Mouse (Mus musculus) embryonic fibroblast, embryonic 13.5 days (primary cell): ENCODE measurements around the gene Tmcc3. TPM values are rescaled to one million over a fixed set of nuclear protein-coding genes. Genes with fewer than 3 reads are reported as not detected.

Experiments used
- H3K27ac ChIP-seq: 2 replicates; pipeline ENCODE4 v1.5.1; 2012; ENCODE audit warnings: low read length, control low read depth, inconsistent platforms; ENCODE audit not compliant: insufficient read depth
- H3K4me1 ChIP-seq: 2 replicates; pipeline ENCODE4 v1.6.1; 2011; ENCODE audit warnings: low read length; ENCODE audit not compliant: control insufficient read depth, insufficient read depth
- H3K4me3 ChIP-seq: 2 replicates; pipeline ENCODE4 v1.5.1; 2011; ENCODE audit warnings: mild to moderate bottlenecking, control low read depth, low read length; ENCODE audit not compliant: insufficient read depth
- CTCF ChIP-seq: IDR thresholded peaks from 2 replicates; pipeline ENCODE4 v1.5.1; 2011; ENCODE audit warnings: mild to moderate bottlenecking, control low read depth, low read length, moderate library complexity, borderline replicate concordance; ENCODE audit not compliant: insufficient read depth
- POLR2A ChIP-seq: IDR thresholded peaks from 2 replicates; pipeline ENCODE4 v1.6.1; 2011; ENCODE audit warnings: low read depth, mild to moderate bottlenecking, control low read depth, low read length, moderate library complexity
- polyA plus RNA-seq: library from polyadenylated mRNA; stranded (reverse); fragments of >200 nt; gene quantifications from 2 replicates; pipeline ENCODE4 v1.2.4, GENCODE M21; 2011; ENCODE audit warnings: low read depth; ENCODE audit not compliant: missing spikeins, insufficient read length

The Tmcc3 gene
- polyA plus RNA-seq, 1 experiment = 10.2 TPM

DNA sequence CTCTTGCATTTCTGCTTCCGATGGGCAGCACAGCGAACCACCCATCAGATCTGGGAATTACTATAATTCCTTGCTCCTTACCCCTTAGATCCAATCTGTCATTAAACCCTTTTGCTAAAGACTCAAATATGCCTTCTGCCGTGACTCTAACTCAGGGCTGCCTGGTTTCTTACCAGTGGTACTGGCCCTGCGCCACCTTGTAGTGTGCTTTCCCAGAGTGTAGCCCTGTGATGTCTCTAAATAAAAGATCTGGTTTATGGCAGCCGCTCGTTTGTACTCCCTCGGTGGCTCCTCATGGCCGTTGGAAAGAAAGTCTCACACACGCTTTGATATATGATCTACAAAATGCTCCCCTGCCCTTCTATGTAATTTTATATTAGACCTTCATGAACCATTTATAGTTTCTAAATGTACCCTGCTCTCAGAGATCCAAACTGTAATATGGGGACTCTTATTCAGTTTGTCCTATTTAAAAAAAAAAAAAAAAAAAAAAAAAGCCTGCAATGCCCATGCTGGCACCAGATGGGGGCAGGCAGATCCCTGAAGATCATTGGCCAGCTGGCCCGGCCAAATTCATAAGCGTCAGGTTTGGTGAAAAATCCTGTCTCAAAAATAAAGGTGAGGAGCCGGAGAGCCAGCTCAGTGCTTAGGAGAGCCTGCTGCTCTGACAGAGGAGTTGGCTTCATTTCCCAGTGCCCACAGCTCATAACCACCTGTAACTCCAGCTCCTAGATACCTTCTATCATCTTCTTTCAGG, 116.6 kb downstream of the Tmcc3 start:
- no peak overlapping the region for H3K27ac ChIP-seq
- no peaks in the 10 kb centered on the region for H3K4me1 ChIP-seq
- TF ChIP-seq POLR2A = no peak
- TF ChIP-seq CTCF = no peak
- no peak overlapping the region for H3K4me3 ChIP-seq

GRCm38 (mm10) chr10:94430566-94430965, 118.8 kb downstream of the Tmcc3 start:
- no peak overlapping the region for H3K4me3 ChIP-seq
- no peak for TF ChIP-seq CTCF
- H3K27ac ChIP-seq = no peak overlapping the region
- no peaks in the 10 kb centered on the region for H3K4me1 ChIP-seq

GRCm38 (mm10) chr10:94432933-94433332, 121.2 kb downstream of the Tmcc3 start:
- Histone ChIP-seq H3K4me1 (no peaks in the 10 kb centered on the region), H3K27ac (no peak overlapping the region), H3K4me3 (no peak overlapping the region)
- TF ChIP-seq POLR2A (no peak), CTCF (no peak)

- Histone ChIP-seq H3K4me1 (no peaks in the 10 kb centered on the region), H3K27ac (no peak overlapping the region), H3K4me3 (no peak overlapping the region)
- TF ChIP-seq CTCF (no peak), POLR2A (no peak)
Measured at GRCm38 (mm10) chr10:94433901-94434300, 122.2 kb downstream of the Tmcc3 start.

GRCm38 (mm10) chr10:94442725-94443124, 131.0 kb downstream of the Tmcc3 start:
- TF ChIP-seq POLR2A (no peak), CTCF (no peak)
- H3K4me3 ChIP-seq = no peak overlapping the region
- no peaks in the 10 kb centered on the region for H3K4me1 ChIP-seq
- H3K27ac ChIP-seq = no peak overlapping the region

- TF ChIP-seq CTCF (no peak), POLR2A (no peak)
- Histone ChIP-seq H3K27ac (no peak overlapping the region), H3K4me3 (no peak overlapping the region), H3K4me1 (no peaks in the 10 kb centered on the region)
Measured at GRCm38 (mm10) chr10:94443453-94443852, 131.7 kb downstream of the Tmcc3 start.

DNA sequence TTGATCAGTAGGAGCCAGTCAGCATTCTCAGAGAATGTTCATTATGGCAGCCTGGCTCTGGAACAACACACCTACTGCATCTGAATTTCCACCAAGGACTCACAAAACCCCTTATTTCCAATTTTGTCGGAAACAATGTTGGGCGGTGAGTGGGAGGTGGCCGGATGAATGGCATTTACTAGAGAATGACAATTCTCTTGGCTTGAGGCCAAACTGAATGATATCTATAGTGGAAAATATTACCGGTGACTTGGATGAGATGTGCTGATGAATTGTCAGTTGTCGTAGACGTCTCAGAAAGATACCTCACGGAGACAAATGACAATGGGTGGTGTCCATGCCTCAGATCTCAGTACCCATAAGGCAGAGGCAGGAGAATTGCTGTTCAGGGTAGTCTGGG, 133.4 kb downstream of the Tmcc3 start:
- no peak overlapping the region for H3K4me3 ChIP-seq
- TF ChIP-seq POLR2A (no peak), CTCF (no peak)
- H3K27ac ChIP-seq = no peak overlapping the region
- no peaks in the 10 kb centered on the region for H3K4me1 ChIP-seq

- TF ChIP-seq CTCF (no peak), POLR2A (no peak)
- Histone ChIP-seq H3K4me3 (no peak overlapping the region), H3K4me1 (peaks cover 6% of the 10 kb centered on the region; the same call in 1 of the 2 replicates), H3K27ac (no peak overlapping the region)
Measured at GRCm38 (mm10) chr10:94446379-94447008, 134.7 kb downstream of the Tmcc3 start.

GRCm38 (mm10) chr10:94449676-94450075, 137.9 kb downstream of the Tmcc3 start:
- no peak overlapping the region for H3K27ac ChIP-seq
- peaks cover 9% of the 10 kb centered on the region; the same call in 1 of the 2 replicates for H3K4me1 ChIP-seq
- no peak overlapping the region for H3K4me3 ChIP-seq
- no peak for TF ChIP-seq CTCF
- TF ChIP-seq POLR2A = no peak

GRCm38 (mm10) chr10:94450781-94451180, 139.0 kb downstream of the Tmcc3 start:
- H3K4me3 ChIP-seq = no peak overlapping the region
- H3K4me1 ChIP-seq = peaks cover 9% of the 10 kb centered on the region; the same call in 1 of the 2 replicates
- no peak overlapping the region for H3K27ac ChIP-seq
- TF ChIP-seq POLR2A (no peak), CTCF (no peak)
